Mouse (Mus musculus) ovary, postnatal 36 days (tissue): ENCODE measurements around the gene Anpep.

Experiments
- DNase-seq: peaks from one replicate; pipeline ENCODE4 v3.0.0; 2022; ENCODE audit warnings: low spot score, mixed read lengths

Anpep gene

DNA sequence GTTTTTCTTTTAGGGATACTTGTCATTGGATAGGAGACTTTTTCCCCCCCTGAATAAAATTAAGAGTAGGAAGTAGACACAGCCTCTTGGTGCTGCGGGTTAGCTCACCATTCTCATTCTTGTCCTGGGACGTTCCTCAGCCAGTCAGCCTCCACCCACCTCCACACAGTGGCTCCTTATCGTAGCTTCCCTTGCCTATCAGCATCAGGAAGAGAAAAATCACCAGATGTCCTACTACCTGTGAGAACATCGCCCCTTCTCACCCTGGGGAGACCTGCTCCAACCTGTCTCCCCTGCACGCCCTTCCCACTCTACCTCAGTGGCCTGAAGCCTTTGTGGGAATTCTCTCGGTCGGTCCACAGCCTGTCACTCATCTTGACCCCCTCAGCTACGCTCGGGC lies at the start of gene Anpep:
Gene Anpep, minus strand, starts transcription at position 249 of the 400 bp plus-strand sequence.
- no peak for DNase-seq

DNA sequence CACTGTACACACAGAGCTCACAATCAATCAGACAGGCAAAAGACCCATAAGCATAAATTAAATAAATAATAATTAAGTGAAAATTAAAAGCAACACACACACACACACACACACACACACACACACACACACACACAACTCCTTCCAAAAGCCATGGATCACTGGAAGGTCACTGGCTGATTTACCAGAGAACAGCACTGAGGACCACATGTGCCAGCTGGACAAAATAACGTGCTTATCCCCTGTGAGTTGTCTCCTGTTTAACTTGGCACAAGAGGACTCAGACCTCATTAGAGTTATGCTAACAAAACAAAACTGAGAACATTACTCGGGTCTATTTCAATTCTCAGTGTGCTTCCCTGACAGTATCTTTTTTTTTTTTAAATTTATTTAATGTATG lies 46.5 kb upstream of the Anpep start:
- no peak for DNase-seq

DNA sequence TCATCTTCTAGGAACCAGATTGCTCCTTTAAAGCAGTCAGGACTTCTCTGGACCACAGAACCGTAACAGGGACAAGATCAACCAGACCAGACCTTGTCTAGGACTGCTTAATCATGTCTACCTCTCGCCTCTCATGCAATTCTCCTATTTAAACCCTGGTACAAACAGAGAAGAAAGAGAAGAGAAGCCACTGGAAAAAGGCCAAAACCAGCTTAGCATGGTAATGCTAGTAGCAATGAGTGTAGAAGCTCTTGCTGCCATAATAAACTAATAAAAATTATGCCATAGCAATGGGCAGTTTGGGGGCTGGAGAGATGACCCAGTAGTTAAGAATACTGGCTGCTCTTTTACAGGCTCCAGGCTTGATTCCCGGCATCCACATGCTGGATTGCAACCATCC lies 46.1 kb upstream of the Anpep start:
- no peak for DNase-seq

DNA sequence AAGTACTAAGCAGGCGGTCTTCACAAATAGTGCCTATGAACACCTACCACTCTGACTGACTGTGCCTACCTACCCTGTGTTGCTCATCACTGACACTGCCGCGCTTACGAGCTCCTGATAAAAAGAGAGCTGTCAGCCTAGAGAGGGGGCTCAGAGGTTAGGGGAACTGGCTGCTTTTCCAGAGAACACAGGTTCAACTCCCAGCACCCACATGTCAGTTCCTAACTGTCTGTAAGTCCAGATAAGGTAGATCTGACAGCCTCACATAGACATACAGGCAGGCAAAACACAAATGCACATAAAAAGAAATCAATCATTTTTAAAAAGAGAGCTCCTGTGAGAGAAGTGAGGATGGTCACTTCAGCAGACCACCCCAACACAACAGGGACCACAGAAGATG lies 44.3 kb upstream of the Anpep start:
- DNase-seq: no peak

DNA sequence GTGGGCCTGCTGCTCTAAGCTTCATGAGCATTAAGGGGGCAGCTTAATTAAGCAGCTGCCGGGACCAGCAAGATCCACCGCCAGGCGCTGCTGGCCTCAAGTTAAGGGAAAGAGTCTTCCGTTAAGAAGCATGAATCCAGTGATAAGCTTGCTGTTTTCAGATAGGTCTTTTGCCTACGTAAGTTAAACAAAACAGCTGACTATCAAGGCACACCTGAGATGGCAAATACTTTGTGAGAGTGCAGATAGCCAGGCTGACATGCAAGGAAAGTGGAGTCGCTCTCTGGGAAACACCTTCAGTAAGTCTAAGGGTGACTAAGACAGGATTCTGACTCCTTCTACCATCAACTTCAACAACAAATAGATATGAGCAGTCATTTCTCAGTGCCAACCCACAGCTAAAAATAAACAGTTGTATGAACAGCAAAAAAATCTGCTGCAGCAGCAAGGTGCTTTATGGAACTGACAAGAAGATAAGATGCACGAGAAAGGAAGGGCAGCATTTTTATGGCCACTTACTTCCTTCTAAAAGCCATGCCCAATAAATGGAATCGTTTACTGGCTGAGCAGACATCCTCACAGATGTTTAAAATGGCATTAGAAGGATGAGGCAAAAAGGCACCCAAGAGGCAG lies 42.4 kb upstream of the Anpep start:
- no peak for DNase-seq

DNA sequence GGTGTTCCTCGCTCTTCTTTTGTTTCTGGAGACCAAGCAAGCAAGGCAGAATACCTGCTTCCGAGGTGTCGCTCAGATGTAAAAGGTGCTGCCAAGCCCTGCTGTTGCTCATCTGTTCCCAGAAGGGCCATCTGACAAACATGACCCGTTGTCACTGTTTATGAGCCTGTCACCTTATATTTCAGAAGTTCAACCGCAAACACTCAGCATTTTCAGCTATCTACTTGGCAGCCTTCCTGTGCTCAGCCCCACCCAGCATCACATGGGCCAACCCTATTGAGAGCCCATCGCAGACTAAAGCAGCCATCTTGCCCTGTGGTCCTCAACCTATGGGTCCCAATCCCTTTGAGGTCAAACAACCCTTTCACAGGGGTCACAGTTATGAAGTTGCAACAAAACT lies 39.9 kb upstream of the Anpep start:
- no peak for DNase-seq

DNA sequence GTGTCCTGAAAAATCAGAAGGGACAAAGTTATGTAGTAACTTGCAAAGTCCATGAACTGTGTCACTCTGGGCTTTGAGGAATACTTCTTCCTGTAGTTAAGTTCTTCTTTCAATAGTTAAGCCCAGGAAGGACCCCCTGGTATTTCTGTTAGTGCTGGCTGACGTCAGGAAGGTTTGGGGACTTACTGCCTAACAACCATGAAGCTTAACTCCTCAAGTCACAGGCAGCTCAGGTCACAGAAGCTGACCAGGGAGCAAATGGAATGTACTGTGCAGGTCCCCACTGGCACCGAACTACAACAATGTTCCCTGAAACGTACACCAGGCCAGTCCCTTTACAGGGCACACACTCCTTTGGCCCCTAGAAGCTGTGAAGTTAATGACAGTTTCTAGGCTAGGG lies 34.4 kb upstream of the Anpep start:
- DNase-seq: no peak

DNA sequence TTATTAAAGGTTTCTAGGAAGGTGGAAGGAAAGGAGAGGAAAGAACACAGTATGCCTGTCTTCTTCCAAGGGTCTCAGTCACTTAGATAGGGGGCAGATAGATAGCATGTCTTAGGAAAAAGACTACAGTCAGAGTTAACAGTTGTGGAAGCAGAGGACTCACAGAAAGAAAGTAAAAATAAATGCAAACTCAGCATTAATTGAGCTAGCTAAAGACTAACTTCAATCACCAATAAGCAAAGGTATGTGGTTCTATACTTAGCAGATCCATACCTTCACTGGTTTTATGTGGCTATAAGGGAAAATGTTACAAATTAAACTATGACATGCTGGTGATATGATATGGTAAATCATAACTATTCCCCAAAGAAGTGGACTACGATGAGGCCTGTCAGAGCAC lies 33.9 kb upstream of the Anpep start:
- no peak for DNase-seq

DNA sequence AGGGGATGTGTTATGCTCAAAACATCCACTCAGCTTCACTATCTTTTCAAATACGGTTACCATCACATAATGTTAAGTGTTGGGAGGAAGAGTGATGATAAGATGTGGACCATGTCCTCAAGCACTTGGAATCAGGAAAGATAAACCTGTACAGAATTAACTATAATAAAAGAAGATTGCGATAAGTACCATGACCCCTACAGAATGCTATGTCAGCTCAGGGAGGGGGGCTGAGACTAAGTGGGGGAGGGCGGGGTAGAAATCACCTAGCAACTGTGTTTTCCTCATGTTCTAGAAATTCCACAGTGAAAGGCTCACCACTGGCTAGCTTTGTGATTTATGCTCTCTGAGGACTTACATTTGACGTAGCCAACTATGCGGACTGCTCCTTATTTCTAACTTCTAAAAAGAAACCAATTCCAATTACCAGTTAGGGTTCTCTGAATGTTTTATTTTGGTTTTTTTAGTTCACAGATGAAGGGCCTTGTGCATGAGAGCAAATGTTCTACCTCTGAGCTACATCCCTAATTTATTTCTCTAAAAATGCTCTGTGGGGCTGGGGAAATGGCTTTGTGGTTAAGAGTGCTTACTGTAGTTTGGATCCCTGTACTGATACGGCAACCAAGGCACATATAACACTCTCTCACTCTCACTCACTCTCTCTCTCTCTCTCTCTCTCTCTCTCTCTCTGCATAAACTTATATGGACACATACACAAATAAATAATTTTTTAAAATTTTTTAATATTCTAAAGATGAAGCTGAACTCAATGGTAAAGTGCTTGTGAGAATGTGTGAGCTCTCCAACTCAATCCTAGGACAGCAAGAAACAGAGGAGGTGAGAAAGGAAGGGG lies 31.9 kb upstream of the Anpep start:
- no peak for DNase-seq

DNA sequence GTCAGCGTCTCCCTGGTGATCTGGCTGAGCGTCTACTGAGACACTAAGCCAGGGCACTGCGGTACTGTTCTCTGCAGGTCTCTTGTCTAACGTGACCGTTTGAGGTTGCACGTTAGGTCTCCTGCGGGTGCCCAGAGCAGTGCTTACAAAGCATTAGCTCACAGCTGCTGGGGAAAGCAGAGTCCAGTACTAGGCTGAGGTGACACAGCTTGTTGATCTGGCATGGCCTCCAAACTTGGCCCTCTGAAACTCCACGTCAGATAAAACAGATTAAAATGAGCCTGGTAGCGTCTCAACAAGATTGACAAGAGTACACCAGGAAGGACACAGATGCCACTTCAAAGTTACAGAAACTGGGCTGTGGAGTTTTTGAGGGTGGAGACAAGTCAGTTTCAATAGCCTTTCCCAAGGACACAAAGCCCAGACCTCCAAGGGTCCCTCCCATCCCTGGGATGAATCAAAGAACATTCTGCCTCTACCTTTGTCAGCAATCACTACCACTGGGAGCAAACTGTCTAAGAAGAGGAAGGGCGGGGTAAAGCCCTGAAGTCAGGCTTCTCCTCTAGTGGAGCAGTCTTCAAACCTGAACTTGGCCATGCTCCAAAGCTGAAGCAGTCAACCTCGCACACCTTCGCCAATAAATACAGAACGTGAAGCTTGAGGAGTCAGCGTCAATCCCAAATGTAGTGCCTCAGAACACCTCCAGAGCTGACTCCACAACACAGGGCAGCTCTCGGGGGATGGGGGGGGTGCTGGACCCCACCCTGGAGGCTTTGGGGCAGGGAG lies 29.8 kb upstream of the Anpep start:
- no peak for DNase-seq

DNA sequence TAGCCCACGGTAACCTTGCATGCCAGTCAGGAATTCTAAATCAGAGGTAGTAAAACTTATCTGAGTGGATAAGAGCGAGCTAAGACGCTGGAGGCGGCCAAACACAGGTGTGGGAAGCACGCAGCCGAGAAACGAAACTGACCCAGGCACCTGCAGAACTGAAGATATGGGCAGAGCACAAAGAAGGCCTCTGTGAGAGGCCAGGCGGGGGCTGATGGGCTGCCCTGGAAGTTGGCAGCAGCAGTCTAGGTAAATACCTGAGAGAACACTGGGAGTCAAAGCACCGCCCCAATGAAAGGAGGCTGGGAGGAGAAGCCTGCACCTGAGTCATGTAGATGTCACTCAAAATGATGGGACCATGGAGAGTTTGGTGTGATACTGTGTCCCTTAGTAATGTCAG lies 27.7 kb upstream of the Anpep start:
- DNase-seq: peak; percentile 24

DNA sequence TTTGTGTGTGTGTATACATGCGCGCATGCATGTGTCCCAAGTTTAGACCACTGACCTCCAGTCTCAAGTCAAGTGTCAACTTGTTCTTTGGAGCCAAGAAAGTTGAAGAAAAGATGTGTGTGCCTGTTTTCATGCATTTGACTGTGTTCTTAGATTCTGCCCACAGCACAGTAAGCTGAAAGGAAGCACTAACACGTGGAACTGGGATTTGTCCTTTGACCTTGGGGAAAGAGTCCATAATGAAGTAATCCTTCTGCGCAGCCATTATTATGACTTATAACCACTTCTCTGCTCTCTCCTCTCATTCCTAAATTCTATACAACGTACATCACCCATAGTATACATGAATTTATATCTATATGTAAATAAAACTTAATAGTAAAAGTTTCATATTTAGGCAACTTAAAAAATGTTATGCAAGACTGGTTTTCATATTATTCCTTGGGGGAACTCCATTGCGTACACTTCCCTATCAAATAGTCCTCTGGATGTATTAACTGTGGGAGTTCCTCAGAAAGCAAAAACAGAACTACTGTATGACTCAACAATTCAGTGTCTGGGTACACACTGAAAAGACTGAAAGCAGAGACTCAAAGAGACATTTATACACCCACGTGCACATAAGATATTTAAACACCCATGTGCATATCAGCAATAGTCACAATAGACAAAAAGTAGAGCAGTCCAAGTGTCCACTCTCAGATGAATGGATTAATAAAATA lies 22.9 kb upstream of the Anpep start:
- no peak for DNase-seq

DNA sequence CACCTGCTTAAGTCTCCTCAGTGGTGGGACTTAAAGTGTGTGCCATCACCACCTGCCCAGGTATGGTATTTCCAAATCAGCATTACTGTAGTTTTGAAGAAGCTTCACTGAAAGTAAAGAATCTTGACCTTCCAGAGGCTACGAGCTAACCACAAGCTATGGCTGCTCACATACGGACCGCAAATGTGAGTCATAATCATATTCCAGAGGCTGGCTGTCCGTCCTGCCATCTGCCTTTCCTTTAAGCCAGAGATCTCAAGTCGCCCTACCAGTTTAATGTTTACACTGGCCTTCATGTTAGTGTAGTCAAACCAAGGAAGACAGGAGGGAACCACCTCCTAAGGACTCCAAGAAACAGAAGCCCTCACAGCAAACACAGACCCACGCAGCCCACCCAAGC lies 21.0 kb upstream of the Anpep start:
- DNase-seq: no peak

DNA sequence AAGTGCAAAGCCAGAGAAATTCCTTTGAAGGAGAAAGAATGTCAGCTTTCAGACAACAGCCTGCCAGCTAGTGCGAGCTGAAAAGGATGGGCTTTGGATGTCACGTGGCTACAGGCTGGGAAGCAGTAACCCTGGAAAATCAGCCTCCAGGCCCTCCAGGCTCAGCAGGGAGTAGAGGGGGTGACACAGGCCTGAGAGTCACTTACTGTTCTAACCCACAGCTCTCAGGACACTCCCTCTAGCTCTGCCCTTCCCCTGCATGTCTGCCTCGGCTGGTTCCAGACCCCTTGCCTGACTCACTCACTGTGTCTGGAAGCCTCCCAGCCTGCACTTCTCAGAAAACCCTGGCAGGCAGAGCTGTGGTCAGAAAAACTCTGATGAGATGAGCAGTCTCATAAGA lies 20.1 kb upstream of the Anpep start:
- no peak for DNase-seq

DNA sequence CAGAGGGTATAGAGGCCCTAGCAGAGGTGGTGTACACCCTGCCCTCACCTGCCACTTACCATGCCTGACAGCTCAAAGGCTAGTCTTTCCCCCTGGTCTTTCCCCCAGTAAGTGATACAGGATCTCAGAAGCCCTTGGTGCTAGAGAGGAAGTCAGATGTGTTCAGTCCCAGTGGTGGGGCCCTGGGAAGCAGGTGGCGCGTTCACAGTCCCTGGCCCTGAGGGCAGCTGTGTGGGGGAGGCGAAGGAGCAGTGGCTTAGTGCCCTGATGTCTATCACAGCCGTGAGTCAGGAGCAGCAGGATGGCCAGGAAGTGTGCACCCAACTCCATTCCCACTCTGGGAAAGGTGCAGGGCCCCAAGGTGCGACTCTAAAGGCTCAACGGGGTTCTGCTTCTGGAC lies 19.2 kb upstream of the Anpep start:
- DNase-seq: no peak

DNA sequence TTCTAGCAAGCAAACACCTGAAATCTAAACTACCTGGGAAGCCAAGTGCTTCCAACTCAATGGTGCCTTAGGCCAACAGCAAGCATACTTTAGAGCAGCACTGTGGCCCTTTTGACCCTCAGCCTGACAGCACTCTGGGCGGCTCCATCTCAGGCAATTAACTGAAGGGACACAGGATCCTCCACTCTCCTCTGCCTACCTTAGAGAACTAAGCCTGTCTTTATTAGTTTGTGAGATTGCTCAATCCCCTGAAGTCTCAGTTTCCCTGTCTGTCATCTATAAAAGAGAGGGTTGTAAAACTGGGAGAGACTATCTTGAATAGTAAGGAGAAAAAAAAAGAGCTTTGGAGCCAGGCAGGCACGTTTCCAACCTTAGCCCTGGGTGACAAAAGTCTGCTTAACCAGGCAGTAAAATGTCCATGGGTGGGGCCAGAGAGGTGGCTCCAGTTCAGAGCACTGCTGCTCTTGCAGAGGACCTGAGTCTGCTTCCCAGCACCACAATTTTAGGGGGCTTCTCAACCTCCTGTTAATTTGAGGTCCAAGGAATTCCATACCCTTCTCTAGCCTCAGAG lies 17.7 kb upstream of the Anpep start:
- DNase-seq: no peak

DNA sequence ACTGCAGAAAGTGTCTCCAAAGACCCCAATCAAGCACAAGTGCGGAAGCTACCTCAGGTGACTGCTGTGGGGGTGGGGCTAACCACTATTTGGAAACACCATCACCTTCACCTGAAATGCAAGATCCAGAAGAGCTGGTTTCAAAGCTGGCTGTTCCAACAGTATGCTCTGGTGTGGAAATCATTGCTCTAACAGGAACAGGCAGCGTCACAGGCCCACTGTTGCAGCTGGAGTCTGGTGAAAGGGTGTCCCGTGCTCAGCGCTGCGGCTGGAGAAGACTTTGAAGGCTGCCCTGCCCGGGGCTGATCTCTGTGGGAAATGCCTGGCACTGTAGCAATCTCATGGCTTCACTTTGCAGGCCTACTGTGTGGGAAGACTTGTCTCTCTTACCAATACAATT lies 12.5 kb upstream of the Anpep start:
- no peak for DNase-seq

DNA sequence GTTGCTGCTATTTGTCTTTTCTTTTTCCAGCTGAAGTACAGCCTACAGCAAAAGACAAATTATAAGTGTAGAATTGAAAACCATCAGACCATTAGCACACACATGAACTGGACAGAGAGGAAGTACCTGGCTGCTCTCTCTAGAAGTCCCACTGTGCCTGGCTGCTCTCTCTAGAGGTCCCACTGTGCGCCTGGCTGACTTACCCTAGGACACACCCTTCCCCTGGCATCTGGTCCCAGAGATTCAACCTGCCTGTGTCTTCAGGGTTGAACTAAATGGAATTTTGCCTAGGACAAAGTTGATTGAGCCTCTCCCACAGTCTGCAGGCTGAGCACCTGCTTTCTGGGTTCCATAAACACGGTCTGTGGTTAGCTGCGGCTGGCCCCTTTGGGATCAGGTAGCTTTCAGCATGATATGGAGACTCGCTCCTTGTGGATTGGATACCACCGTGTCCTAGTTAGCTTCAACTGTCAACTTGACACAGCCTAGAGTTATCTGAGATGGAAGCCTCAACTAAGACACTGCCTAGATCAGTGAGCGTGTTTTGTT lies 11.0 kb upstream of the Anpep start:
- DNase-seq: no peak

DNA sequence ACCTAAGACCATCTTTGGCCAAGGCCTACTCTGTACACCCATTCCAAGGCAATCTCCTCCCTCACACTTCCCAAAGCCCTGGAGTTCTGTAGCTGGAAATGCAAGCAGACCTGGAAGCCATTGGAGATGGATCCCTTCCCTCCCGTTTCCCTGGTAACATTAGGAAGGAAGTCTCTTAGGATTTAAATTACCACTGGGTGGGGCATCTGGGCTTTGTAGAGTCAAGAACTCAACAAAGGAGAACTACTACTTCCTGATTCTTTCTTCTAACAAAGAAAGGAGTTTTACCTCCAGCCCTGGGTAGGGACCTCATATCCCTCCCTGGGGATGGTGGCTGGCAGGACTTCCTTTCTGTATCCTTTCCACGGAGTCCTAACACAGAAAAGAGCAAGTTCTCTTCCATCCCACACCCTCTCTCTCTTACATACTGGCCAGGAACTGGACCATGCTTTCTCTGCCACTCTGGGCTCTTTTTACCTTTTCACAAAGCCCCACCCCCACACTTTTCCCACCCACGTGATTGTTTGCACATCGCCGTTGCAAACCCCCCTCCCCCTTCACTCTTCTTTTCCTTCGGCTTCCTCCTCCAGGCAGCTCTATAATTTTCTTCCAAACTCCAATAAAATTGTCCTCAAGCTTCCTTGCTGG lies 8.3 kb upstream of the Anpep start:
- DNase-seq: no peak

DNA sequence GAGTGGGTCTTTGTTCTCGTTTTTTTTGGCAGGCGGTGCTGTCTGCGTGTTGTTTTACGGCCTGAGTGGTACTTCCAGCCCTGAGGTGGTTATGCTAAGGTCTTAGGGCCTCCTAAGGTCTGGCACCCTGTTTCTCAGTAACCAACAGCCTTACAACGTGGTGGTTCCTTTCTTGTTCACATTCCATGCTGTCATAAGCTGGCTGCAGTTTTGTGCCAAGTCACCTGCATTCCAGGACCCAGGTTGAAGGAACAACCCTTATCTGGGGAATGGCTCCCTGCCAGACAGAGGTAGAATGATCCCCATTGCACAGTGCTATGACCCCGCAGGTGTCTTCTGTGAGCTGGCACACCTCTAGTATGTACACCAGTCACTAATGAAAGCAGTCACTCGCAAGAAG lies 7.6 kb upstream of the Anpep start:
- no peak for DNase-seq

DNA sequence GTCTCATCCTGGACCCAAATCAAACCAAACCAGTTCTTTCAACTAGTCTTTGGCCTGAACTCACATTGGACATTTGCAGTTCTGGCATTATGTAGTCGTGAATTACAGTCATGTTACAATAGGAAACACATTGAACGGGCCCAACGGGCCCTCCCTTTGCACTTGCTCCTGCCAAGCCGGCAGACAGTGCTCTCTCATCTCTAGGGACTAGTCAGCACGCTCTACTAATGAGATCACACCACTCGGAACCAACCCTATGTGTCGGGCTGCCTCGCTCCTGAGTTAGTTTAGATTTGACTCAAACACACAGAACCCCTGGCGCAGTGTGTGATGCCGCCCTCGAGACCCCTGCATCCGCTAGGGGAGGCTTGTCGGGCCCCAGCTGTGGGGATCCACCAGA lies 7.0 kb upstream of the Anpep start:
- no peak for DNase-seq
